Mouse (Mus musculus): ENCODE data around the gene Dbndd2.

The Dbndd2 gene

DNA sequence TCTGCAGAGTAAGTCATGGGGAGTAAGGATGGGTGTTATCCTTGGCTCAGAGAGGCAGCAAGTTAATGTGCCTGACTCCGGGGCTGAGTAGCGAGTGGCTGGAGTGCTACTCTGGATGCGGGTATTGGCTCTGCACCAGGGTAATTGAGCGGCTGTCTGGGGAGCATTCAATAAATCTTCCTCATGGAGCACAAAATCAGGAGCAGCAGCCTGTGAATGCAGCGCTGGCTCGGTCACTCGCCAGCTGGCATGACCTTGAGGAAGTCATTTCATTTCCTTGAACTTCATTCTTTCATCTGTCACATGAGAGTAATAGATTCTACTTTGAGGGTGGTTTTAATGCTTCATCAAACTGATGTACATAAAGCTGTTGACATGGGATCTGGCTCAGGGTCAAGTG, 14.6 kb downstream of the Dbndd2 start:
- DNase-seq (ENCODE audit: low spot score) = no peak

DNA sequence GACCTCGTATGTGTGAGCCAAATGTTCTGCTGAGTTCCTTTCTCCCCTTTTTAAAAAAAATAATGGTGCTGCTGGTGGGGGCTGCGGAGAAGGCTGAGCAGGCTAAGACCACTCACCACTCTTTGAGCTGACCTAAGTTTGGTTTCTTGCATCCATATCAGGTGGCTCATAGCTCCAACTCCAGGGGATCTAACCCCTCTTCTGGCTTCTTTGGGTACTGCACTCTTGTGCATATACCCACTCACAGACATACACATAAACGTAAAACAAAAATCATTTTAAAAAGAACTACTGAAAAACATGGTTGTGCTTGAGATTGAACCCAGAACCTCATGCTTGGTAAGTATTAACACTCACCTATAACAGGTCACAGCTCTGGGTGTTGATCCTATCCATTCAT, 19.0 kb downstream of the Dbndd2 start:
- DNase-seq (ENCODE audit: low spot score) = no peak

DNA sequence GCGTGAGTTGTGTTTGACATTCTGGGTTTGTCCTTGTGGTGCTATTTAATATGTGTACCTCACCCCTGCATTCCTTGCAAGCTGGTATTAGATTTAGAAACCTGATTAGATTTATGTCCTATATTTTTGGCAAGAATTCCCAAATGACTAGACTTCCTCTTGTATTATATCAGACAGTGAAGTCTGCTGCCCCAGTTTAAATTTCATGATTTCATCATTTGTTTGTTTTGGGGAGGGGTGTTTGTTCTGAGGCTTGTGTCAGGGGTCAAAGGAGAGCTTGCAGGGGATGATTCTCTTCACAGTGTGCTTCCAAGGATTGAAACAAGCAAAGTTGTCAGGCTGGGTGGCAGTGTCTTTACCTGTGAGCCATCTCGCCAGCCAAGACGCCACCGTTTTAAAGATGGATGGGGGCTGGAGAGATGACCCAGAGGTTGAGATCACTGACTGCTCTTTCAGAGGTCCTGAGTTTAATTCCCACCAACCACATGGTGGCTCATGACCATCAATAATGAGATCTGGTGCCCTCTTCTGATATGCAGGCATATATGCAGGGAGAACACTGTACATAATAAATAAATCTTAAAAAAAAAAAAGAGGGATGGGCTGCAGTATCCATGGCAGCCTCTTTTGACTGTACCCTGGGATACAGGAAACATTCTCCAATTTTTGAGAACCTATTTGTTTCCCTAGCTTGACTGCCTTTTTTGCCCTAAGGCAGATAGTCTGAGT, 19.9 kb downstream of the Dbndd2 start:
- DNase-seq (ENCODE audit: low spot score) = no peak

DNA sequence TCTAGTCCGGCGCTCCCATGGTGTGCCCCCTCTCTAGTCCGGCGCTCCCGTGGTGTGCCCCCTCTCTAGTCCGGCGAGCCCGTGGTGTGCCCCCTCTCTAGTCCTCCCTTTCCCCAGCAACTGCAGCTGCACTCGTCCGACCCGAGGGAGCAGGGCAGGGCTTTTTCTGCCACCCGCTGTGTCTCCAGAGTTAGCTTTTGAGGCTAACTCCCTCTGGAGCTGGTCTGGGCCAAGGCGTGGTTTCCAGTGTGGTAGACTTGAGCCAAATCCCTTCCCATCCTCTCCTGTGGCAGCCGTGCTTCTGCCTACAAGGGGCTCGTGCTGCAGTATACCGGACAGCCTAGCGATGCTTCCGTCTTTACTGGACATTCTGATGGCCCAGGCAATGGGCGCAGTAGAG, 21.9 kb downstream of the Dbndd2 start:
- DNase-seq (ENCODE audit: low spot score) = no peak

DNA sequence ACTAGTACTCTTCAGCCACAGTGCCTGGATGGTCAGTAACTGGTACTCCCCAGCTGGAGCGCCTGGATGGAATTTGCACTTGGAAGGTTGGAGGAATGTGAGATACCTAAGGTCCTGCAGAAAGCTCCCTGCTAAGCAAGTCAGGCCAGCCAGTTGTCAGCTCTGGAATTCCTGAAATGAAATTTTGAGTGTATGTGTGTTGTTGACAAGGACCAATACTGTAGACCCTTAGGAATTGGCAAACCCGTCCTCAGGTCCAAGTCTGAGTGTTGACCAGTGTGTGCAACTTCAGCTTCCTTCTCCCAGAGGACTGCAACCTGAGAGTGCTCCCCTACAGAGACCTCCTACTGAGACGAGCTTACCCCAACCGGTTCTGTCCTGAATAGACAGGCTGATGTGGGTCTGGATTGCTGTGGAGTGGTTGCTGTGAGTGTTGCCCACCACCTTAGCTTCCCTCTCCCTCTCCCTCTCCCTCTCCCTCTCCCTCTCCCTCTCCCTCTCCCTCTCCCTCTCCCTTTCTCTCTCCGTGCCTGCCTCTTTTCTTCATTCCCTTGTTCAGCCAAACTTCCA, 24.8 kb downstream of the Dbndd2 start:
- DNase-seq (ENCODE audit: low spot score) = no peak

DNA sequence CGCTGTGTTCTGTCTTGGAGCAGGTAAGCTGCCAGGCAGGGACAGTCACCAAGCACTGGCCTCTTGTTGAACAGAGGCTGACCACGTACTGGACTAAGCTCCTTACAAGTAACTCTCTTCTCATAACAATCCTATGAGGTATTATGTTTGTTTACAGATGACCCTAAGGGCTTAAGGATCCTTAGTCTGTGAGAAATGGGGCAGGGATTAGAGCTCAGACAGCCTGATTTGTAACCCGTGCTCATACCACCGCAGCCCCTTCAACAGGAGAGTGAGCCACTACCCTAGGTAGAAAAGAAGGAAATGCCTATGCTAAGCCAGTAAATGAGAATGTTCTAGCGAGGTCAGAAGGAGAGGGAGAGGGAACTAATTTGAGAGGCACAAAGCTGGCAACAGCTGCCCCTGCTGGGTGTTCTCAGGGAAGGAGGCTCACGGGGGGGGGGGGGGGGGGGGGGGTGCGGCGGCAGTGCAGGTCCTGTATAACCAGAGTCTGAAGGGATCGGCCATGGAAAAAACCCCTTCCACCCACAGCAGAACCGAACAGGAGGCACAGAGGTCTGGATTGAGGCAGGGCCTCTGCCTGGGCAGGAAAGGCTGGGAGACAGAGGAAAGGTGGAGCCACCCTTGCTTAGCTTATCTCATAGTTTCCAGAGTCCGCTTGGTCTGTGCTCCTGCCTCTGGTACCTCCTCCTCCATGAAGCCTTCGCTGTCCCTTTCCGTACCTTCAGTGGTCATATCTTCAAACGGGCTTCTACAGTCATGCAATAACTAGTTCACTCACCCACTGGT, 26.4 kb downstream of the Dbndd2 start:
- no peak for DNase-seq (ENCODE audit: low spot score)

DNA sequence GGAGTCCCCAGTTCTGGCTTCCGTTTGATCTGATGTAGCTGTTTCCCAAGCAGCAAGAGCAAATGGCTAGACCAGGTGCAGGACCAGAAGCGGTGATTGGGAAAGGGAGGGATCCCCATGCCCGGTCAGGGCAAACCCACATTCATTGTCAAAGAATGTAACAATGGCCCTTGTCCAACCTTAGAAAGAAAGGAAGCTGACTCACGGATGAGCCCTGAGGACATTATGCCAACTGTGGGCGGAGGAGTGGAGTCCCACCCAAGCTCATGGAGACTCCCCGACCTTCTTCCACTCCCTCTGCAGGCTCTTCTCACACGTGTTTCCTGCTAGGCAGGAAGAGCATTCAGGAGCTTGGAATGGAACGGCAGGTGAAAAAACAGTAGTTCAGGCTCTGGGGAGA, 27.5 kb downstream of the Dbndd2 start:
- DNase-seq (ENCODE audit: low spot score) = peak; percentile 33

DNA sequence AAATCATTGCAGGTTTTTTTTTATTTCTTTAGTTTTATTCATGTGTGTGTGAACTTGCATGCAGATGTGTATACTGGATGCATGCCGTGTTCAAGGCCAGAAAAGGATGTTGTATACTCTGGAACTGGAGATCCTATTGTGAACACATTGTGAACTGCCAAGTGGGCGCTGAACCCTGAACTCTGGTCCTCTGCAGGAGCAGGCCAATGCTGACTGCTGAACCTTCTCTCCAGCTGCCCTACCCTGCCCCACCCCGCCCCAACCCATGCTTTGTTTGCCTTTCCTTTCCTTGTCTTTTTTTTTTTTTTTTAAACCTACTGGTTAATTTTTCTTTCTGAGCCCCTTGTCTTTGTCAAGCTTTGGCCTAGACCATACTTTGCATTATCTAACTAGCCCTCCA, 29.0 kb downstream of the Dbndd2 start:
- DNase-seq (ENCODE audit: low spot score) = no peak

DNA sequence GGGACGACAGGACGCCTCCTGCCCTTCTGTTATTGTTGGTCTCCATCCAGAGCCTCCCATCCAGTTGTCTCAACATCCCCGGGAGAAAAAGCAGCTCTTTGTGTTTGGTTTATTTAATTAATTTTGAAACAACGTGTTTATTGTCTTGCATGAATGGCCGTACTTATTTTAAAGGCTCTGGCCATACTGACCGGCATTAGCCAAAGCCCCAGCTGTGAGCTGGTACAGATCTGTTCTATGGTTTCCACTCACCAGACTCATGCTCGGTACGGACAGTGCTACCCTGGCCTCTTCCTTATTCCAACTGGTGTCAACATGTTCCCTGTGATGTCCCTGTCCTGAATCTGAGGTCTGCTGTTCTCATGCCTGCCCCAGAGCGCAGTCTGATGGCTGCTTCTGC, 30.0 kb downstream of the Dbndd2 start:
- no peak for DNase-seq (ENCODE audit: low spot score)

DNA sequence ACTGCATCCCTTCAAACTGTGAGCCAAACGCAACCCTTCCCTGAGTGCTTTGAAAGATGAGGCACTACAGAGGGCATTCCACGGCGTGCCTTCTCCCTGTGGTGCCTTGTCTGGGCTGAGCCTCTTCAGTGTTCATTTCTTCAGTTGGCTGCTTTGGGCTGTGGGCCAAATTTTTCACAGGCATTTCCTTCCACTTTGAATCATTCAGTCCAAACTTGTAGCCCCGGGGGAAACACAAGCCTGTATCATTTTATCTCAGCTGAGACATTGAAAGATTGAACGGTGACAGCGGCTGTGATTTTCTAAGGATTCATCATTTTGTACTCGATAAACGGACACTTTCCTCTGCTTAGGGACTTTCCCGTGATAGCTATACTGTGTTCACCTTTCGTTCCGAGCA, 30.7 kb downstream of the Dbndd2 start:
- no peak for DNase-seq (ENCODE audit: low spot score)

DNA sequence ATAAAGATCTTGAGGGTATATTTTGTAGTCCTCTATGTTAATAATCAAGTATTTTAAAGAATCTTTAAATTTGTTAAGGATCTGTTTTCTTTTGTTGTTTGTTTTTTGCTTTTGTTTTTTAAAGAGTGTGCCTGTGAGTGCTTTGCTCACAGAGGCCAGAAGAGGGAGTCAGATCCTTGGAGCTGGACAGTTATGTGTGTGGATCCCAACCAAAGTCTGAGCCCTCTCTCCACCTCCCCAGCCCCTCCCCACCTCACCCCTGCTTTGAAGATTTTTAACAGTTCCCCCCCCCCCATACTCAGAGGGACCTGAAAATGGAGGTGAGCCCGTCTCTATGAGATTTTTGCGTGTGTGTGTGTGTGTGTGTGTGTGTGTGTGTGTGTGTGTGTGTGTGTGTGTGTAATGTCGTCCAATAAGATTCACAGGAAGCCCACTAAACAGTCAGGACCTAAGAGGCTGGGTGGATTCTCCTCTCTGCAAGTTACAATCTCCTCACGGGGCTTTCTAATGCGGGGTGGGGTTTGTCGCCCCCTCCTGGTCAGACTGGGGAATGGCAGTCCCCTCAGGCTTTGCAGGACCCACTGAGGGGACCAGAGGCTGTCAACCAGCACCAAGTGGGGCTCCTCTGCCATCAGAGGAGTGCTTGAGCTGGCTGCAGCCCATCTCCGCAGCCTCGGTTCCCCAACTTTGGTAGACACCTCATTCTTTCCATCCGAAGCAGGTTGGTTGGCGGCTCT, 31.7 kb downstream of the Dbndd2 start:
- no peak for DNase-seq (ENCODE audit: low spot score)

DNA sequence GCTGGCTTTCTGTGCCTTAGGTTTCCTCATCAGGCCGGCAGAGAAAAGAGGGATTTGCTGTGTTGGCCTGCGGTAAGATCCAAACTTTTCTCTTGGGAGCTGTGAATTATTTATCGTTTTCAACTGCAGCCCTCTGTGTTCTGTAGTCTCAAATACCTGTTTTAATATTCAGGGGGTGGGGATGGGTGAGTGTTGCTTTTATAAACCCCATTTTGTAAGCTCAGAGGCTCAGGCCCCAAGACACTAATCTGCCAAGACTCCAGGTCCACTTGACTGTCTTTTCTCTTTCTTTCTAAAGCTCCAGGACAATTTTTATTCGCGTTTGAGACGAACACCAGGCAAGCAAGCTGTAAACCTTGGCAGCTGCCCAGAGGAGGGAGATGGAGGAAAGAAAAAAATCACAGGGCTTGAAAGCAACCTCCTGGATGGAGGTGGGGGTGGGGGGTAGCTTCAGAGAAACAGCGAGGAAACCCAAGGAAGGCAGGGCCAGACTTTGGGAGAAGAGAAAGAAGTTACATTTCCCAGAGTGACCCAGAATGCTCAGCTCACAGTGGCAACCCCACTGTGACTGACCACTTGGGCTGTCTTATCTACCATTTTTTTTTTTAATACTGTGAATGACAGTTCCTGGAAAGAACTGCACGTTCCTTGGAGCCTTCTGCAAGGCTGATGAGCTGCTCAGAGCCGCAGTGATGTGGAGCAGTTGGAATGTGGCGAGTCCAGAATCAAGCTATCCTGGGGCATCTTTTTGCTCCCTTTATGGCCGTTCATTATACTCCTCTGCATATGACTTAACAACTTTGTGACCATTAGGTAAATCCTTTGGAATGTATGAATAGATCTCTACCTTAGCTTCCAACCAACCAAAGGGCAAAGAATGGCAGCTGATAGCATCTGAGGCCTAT, 32.6 kb downstream of the Dbndd2 start:
- no peak for DNase-seq (ENCODE audit: low spot score)

DNA sequence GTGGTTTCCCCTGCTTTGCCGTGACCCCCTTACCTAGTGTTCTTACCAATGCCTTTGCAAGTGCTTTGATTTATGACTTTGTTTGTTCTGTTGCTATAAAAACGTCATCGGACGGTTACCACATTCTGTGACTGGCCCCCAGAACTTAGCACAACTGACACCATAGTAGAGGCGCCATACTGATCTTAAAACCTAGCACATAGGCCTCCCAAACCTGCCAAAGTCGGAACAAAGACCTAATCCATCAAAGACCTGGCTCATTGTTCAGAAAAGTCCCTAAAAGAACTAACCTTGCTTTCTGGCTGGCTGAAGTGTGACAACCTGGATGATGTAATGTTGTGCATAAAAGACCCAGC, 33.2 kb downstream of the Dbndd2 start:
- DNase-seq (ENCODE audit: low spot score) = no peak

DNA sequence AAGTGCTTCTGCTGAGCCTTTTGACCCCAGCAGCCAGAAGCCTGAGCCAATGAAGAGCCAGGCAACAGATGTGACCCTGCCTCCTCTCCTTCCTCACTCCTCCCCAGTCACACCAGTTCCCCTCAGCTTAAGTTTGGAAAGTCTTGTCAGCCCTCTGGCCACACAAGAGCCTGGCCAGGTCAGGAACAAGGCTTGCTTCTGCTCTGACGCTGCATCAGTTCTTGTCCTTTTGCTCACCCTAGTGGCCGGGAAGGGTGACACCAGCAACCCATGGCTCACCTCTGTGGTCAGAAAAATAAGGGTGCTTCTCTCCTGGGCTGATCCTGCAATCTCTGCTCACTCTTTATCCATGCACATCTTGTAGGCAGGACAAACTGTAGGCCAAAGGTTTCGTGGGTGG, 34.9 kb downstream of the Dbndd2 start:
- no peak for DNase-seq (ENCODE audit: low spot score)

DNA sequence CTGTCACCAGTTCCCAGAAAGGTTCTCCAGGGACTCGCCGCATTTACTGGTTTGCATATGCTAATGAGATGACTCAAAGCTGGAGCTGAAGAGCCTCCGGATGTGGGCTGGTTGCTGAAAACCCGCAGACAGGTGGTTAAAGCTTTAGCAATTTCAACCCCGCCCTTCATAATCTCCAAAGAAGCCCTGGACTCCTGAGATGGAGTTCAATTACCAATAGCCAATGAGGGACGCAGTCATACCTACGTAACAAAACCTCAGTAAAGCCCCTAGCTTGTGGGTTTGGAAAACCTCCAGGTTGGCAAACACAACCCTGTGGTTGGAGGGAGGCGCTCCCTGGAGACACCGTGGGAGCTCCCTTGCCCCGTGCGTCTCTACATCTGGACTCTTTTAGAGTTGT, 35.9 kb downstream of the Dbndd2 start:
- DNase-seq (ENCODE audit: low spot score) = no peak

DNA sequence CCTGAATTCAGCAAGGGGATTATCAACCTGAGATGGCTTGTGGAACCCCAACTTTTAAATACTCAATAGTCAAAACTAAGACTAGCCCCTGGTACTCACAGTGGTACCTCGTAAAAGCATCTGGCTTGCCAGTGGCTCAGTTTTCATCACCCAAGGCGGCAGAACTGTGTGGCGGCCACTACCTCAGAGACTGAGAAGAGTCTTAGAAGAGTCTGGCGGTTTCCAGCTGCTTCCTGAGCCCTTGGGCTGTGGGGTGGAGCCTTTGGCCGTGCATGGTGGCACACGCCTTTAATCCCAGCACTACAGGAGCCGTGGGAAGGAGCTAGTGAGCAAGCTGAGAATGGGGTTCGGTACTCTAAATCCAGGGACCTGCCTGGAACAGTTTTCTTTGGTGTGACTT, 36.4 kb downstream of the Dbndd2 start:
- DNase-seq (ENCODE audit: low spot score) = no peak

DNA sequence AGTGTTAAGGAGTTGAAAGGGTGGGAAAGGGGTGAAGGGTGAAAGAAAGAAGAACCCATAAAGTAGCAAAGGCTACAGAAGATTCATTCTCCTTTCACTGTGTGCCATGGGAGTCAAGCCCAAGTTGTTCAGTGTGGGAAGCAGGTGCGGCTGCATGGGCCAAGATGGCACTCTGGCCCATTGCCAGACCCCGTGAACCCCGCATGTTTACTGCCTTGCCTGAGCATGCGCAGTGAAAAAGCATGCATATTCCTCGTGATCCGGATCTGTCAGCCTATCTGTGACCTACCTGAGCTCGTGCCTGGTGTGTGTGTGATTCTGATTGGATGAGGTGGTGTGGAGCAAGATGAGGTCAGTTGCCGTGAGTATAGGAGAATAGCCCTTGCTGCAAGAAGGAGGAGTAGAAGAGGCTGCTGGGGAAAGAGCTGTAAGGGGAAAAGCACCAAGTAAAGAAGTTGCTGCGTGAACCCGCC, 37.4 kb downstream of the Dbndd2 start:
- DNase-seq (ENCODE audit: low spot score) = no peak

DNA sequence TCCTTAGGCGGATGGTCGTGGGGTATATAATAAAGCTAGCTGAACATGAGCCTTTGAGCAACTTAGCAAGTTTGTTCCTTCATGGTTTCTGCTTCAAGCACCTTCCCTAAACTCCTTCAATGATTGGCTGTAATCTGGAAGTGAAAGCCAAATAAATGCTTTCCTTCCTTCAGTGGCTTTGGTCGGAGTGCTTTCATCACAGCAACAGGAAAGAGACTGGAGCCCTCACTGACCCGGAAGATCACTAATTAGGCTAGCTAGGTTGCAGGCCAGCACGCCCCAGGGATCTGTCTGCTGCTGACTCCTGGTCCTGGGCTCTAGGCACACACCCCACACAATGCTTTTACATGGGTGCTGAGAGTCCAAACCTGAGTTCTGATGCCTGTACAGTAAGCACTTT, 42.7 kb downstream of the Dbndd2 start:
- no peak for DNase-seq (ENCODE audit: low spot score)

DNA sequence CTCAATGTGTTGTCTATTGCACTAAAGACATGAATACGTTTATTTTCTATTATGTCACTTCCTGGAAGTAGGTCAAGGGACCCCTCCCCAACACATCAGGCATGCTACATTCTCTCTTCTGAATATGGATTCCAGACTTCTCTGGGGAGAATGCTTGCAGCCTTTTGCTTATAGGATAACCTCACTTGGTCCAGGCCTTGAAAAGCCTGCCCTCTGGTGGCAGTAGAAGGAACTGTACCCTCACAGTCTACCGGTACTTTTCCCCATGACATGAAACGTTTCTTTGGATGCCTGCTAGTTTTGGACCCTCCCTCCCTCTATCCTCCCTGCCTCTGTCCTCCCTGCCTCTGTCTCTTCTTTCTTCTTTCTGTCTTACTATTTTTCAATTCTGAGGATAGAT, 45.3 kb downstream of the Dbndd2 start:
- no peak for DNase-seq (ENCODE audit: low spot score)

DNA sequence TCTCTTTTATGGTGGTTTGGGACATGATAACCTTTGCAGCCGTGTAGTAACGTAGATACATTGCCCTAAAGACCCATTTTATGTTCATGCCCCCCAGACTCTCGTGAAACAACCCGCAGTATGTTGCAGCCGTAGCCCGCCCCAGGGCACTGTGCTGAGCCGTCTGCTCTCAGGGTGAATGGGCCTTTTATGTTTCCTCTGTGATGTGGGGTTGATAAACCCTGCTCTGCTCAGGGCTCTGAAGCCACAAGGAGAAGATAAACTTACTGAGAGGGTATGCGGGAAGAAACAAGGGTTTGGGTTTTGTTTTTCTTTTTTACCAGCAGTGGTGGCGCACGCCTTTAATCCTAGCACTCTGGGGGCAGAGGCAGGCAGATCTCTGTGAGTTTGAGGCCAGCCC, 48.4 kb downstream of the Dbndd2 start:
- no peak for DNase-seq (ENCODE audit: low spot score)

DNA sequence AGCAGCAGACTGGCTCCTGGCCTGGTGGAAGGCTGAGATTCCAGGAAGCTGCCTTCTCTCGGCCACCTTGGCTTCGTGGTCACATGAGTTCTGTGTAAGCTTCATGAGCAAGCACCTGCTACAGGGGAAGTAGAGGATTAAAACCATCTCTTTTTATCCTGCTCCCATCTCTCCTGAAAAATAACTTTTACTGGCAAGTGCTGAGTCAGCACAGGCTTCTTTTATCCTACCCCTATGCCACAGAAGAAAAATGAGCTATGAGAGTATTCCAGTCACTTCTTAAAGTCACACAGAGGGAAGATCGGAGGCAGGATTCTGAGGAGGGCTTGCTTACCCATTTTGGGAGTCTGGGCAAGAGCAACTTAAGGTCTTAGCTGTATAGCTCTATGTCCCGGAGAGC, 51.1 kb downstream of the Dbndd2 start:
- DNase-seq (ENCODE audit: low spot score) = no peak

Measured in ovary, adult 18-20 months (tissue).